Mouse (Mus musculus) gastrocnemius, adult 18-20 months (tissue): ENCODE measurements around the gene Nsf. TPM values are rescaled to one million over a fixed set of nuclear protein-coding genes. Genes with fewer than 3 reads are reported as not detected.

Experiments used
- DNase-seq: peaks from one replicate; pipeline ENCODE4 v3.0.0; 2021; ENCODE audit warnings: low spot score
- total RNA-seq, 2 experiments: library from RNA; stranded (reverse); gene quantifications; 2 replicates each; pipeline ENCODE4 v1.2.3; 2021

The Nsf gene
- total RNA-seq, 2 experiments from 2014 or later = 17.0 TPM

GRCm38 (mm10) chr11:103789951-103790350, 163.9 kb downstream of the Nsf start:
- no peak for DNase-seq

GRCm38 (mm10) chr11:103780152-103780551, 173.7 kb downstream of the Nsf start:
- DNase-seq = no peak

GRCm38 (mm10) chr11:103774228-103774530, 179.7 kb downstream of the Nsf start:
- no peak for DNase-seq

- DNase-seq = no peak
Observed at GRCm38 (mm10) chr11:103773387-103774227, 180.2 kb downstream of the Nsf start, which contains the start of gene Wnt3. Gene Wnt3 (plus strand): TSS chr11:103774150.

GRCm38 (mm10) chr11:103772505-103773386, 181.1 kb downstream of the Nsf start:
- DNase-seq = no peak

Other genes with a start within 250 kb of the Nsf start
- gene Wnt9b, start 204.2 kb downstream of the Nsf start, total RNA-seq = under 1 TPM in 1 of 2 experiments, not detected in 1; 0.07 TPM
- gene Wnt3, start 179.9 kb downstream of the Nsf start, total RNA-seq = not detected
- gene Arf2, start 12.7 kb upstream of the Nsf start, total RNA-seq = 10 to 100 TPM; 14.7 to 22.9 TPM
- gene Crhr1, start 178.8 kb upstream of the Nsf start, total RNA-seq = not detected
- not detected for gene Sppl2c, start 232.3 kb upstream of the Nsf start, total RNA-seq